Mouse (Mus musculus) adrenal gland, postnatal 14 days (tissue): ENCODE data around the gene Whrn. TPM values are rescaled to one million over a fixed set of nuclear protein-coding genes. Genes with fewer than 3 reads are reported as not detected.
A peak's percentile ranks its signal among the peaks of the same experiment; 100 is the strongest.

Experiments
- DNase-seq: peaks from one replicate; pipeline ENCODE4 v3.0.0; 2021; ENCODE audit warnings: mixed read lengths
- long read RNA-seq, 2 experiments: library from polyadenylated mRNA; stranded (forward); transcript quantifications; one replicate each; pipeline ENCODE4 v2.0.0; 2021
- total RNA-seq: library from RNA; stranded (reverse); gene quantifications from 2 replicates; pipeline ENCODE4 v1.2.3, GENCODE M21; 2021

Gene Whrn
- 26.5 TPM in 2 replicates for total RNA-seq
- long read RNA-seq, experiment 1, full-length matches to known transcripts, result 14 of 23 reads
- long read RNA-seq, experiment 1, partial matches to known transcripts, result 5 of 23 reads
- long read RNA-seq, experiment 1, other reads (novel, unspliced or antisense), result 4 of 23 reads
- long read RNA-seq, experiment 2, full-length matches to known transcripts, result 8 of 13 reads
- long read RNA-seq, experiment 2, partial matches to known transcripts, result 2 of 13 reads
- long read RNA-seq, experiment 2, other reads (novel, unspliced or antisense), result 3 of 13 reads

GRCm38 (mm10) chr4:63495915-63496278, at the start of gene Whrn:
Whrn (minus strand) TSS chr4:63495991.
- peak; percentile 90 for DNase-seq

GRCm38 (mm10) chr4:63545231-63545958, 49.6 kb upstream of the Whrn start:
- no peak for DNase-seq

DNA sequence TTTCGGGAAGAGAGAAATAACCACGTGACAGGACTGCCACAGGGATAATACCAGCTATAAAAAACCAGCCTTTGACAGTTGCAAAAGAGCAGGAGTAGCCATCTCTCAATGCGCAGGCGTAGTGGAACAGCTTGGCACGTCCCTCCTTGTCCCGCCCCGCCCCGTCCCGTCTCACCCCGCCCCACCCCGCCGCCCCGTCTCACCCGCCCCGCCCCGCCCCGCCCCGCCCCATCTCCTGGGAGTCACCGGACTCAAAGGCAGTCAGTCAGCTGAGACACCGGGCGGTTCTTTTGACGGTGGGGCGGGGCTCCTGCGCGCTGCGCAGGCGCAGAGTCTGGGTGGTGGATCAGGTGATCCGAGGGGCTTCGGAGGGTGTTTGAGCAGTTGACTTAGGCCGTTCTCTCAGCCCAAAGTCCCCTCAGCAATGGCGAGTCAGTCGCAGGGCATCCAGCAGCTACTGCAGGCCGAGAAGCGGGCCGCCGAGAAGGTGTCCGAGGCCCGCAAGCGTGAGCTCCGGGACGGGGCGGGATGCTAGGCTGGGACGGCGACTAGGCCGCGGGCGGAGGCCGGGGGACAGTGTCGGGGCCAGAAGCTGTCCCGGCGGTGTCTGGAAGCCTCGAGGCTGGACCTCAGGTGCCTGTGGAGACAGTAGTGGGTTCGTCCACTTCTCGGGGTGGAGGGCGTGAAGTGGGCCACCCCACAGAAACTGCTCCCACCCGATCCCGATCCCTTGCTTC, 48.9 kb upstream of the Whrn start, which contains the start of gene Atp6v1g1:
Gene Atp6v1g1, plus strand, starts transcription at position 279 of the 737 bp plus-strand sequence.
- peak; percentile 97 for DNase-seq

DNA sequence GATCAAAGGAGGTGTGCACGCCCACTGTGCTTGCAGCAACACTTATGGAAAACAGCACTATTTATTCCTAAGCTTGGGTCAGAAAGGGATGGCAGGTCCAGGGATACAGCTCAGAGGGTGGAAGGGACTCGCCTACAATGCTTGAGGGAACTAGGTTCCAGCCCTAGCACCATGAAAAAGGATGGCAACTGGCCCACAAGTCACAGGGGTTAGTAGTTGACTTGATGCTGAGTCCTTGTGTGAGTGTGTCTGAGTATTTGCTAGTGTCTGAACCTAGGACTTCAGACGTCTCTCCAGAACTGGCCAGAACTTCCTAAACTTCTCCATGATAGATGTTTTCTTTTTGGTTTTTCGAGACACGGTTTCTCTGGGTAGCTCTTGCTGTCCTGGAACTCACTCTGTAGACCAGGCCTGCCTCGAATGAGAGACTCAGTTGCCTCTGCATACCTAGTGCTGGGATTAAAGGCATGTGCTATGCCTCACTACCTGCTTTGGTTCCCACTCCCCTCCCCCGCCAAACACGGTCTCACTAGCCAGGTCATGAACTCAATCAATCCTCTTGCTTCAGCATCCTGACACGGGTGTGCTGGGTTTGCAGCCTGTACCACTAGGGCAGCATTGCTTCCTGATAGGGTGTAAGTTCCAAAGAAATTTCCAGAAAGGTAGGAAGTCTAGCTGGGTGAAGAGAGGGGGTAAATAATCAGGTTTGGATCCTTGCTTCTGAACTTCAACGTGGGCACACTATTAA, 48.1 kb upstream of the Whrn start:
- DNase-seq, result peak; percentile 21

- no peak for DNase-seq
Measured at GRCm38 (mm10) chr4:63542209-63542608, 46.4 kb upstream of the Whrn start.

GRCm38 (mm10) chr4:63537602-63538001, 41.8 kb upstream of the Whrn start:
- DNase-seq, result no peak

GRCm38 (mm10) chr4:63530409-63530808, 34.6 kb upstream of the Whrn start:
- DNase-seq, result peak; percentile 71

- DNase-seq, result no peak
Measured at GRCm38 (mm10) chr4:63528946-63529345, 33.2 kb upstream of the Whrn start.

- no peak for DNase-seq
Measured at GRCm38 (mm10) chr4:63525514-63525913, 29.7 kb upstream of the Whrn start.

GRCm38 (mm10) chr4:63521813-63522419, 26.1 kb upstream of the Whrn start:
- DNase-seq, result no peak

DNA sequence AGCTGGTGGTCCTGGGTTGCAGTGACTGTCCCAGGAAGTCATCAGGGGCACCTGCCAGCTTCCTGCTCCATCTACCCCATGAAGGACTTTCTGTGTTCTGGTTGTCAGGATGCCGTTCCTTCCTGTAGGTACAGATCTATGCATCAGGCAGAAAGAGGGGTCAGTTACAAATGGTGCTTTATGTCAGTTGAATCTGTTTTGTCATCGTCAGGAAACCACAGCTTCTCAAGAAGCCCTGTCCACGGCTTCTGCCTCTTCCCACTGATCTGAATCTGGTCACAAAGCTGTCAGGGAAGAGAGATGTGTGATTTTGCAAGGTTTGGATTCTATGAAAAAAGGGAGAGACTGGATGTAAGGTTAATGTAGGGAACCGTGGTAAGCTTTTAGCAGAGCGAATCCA, 19.2 kb upstream of the Whrn start:
- no peak for DNase-seq

GRCm38 (mm10) chr4:63514454-63514984, 18.7 kb upstream of the Whrn start:
- no peak for DNase-seq

DNA sequence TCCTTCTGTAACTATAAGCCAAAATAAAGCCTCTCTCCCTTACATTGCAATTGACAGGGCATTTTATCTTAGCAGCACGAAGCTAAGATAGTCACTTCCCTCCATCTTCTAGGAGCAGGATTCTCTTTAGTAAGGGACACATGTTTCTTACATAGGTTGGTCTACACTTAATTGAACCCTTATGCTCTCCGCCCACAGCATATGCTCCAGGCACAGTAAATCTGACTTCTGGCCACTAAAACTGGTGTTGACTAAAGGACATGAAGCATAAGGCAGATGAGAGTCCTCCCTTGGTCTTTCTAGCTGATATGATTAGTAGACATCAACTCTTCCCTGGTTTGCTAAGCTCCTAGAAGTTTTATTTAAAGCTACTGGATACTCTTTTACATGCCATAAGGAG, 17.1 kb upstream of the Whrn start:
- DNase-seq, result no peak

DNA sequence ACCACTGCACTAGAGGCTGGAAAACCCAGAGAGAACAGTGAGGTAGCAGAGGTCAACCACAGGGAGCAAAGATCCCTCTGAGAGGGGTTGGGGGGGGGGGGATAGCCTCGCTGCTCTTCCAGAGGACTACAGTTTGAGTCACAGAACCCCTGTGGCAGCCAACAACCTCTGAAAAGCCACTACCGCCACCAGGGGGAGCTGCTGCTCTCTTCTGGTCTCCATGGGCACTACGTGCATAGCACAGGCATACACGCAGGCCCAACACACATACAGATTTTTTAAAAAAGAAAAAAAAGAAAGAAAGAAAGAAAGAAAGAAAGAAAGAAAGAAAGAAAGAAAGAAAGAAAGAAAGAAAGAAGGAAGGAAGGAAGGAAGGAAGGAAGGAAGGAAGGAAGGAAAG, 12.4 kb upstream of the Whrn start:
- DNase-seq, result peak; percentile 90

DNA sequence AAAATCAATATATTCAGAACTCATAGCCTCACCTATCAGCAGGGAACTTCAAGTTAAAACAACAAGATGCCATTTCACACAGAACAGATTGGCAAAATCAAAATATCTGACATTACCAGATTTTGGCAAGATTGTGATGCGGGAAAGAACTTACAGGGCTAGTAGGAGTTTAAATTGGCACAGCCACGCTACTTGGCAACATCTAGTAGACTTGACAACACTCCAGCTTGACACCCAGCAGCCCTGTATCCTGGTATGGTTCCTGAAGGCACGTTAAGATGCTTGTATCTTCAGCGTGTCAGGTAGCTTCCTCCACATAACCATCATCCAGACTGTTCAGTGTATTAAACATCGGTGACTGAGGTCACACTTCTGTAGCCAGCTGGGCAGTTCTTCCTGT, 11.7 kb upstream of the Whrn start:
- no peak for DNase-seq

DNA sequence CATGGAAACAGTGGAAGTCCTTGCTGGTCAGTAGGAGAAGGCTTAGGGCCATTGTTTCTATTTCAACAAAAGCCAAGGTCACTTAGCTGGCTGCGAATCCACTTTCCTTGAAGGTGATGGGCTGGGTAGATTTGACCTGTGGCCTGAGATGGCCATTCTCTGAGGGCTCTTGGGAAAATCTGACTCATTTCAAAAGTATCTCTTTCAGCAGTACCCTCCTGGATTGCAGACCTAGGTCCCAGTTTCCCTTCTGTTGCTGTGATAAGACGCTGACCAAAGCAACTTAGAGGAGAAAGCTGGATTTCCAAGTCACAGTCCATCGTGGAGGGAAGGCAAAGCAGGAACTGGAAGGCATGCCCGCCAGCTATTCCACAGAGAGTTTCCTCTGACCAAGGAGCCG, 8.2 kb upstream of the Whrn start:
- no peak for DNase-seq

DNA sequence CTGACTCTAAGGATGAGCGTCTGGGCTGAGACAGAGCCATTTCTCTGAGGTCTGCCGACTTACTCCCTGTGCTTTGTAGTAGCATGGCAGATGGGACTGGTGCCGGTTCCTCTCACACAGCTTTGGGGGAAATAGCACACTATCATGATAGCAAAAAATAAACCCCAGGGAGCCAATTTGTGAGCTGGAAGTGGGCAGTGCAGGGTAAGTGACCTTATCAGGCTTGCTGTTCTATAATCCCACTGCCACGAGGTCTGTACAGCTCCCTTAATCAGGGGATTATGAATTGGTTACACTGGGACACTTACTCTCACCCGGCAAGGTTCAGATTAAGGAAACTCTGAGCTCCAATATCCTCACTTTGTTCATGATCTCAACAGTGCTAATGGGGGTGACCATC, 5.3 kb upstream of the Whrn start:
- no peak for DNase-seq

DNA sequence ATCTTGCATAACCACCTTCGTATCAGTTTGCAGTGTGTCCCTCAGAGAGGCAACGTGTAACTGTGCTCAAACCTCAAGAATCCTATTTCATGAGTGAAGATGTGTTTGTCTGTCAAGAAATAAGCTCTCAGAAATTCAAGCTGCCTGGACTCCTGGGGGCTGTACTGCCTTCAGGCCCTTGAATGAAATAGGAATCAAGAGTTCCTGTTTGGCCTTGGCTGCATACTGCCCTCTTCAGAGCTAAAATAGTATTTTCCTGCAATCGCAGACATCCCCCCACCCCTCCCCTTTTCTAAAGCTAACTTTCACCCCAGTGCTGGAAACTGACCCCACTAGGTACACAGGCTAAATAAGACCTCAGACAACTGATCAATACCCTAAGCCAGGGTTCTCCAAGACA, 2.6 kb upstream of the Whrn start:
- DNase-seq, result no peak

DNA sequence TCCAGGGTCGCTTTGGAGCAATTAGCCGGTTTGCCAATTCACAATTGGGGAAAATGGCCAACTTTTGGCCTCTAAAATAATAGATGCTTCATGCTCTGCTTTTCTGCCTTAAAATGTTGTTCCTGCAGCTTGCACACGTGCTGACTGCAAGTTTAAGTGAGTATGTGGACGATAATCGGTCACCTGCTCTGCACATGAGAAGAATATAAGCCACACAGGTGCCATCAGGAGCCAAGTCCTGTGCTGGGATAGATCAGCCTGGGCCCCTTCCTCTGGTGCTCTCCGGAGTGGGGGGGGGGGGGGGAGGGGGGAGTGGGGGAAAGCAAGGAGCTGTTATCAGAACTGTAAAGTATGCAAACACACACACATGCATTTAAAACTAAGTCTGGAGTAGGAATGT, 521 bp upstream of the Whrn start:
- no peak for DNase-seq

DNA sequence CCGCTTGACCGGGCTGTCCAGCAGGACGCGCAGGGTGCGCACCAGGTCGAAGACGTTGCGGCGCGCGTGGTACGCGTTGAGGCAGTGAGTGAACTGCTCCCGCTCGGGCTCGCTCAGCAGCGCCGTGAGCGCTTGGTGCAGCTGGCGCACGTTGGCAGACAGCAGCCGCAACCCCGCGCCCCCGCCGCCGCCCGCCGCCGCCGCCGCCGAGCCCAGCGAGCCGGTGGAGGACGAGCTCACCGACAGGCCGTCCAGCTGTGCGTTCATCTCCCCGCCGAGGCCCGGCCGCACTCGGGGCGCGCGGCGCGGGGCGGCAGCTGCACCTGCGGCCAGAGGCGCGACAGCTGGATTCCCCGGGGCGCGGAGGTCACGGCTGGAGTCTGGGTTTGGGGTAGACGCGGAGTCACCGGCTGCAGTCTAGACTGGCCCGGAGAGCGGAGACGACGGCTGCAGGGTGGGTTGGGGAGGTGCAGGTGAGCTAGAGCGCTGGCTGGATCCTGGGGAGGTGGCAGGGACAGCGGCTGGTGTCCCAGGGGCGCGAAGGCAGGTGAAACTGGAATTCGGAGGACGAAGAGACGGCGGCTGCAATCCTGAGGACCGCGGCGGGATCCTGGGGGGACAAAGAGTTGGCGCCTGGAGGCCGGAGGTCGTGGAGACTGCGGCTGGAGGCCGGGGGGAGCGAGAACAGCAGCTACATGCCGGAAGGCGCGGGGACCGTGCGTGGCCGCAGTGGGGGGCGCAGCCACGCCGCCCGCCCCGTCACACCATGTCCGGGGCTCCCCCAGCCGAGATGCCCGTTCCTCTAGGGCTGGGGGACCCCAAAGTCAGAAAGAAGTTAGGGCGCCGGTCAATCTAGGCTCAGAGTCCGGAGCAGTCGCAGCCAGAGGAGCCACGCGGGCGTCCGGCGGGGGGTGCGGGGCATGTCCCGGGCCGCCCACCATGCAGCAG, 550 bp downstream of the Whrn start:
- peak; percentile 83 for DNase-seq
